10 mouse cellular contexts compared by ENCODE assay signal in genomic region chr7:64050246-64050645, GRCm38 (mm10).
DNase-seq lines count a peak whose midpoint lies in the region; ATAC-seq and TF ChIP-seq lines count a peak whose summit lies in the region.
"Had no signal": no experiment of that assay in that cellular context is flagged by ENCODE, and none has a peak within 500 bp of the region (broad histone marks: within the 10 kb centered on the region; RNA-seq: fewer than 3 reads in every experiment).

No protein-coding gene starts in this region.

- H3K4me2 ChIP-seq in liver, embryonic 11.5 days, result peak overlapping the region; percentile 75
- H3K4me2 ChIP-seq in intestine, postnatal 0 days (replicated peaks; ENCODE audit: low read depth), result no peak overlapping the region
- no peak overlapping the region for H3K4me2 ChIP-seq in hindbrain, embryonic 16.5 days (ENCODE audit: low read length)
- H3K4me2 ChIP-seq: neural tube, embryonic 12.5 days had no signal

- peak overlapping the region; percentile 91 for H3K9ac ChIP-seq in liver, embryonic 11.5 days (ENCODE audit: low read depth, low read length)
- no peak overlapping the region for H3K9ac ChIP-seq in intestine, postnatal 0 days (ENCODE audit: low read depth, low read length)
- H3K9ac ChIP-seq in hindbrain, embryonic 16.5 days (ENCODE audit: low read depth, low read length), result no peak overlapping the region
- H3K9ac ChIP-seq: neural tube, embryonic 12.5 days had no signal

- H3K27me3 ChIP-seq in liver, embryonic 11.5 days (replicated peaks; ENCODE audit: control insufficient read depth, insufficient read depth, low read length), result no peaks in the 10 kb centered on the region
- H3K27me3 ChIP-seq in intestine, postnatal 0 days (replicated peaks; ENCODE audit: control insufficient read depth, insufficient read depth, low read length), result no peaks in the 10 kb centered on the region
- H3K27me3 ChIP-seq in hindbrain, embryonic 16.5 days (replicated peaks; ENCODE audit: control insufficient read depth, insufficient read depth, low read length), result no peaks in the 10 kb centered on the region
- H3K27me3 ChIP-seq: neural tube, embryonic 12.5 days had no signal

- 63% methylated on average over 5 of the region's 5 CpGs for WGBS in liver, embryonic 11.5 days
- 69% methylated on average over 5 of the region's 5 CpGs for WGBS in intestine, postnatal 0 days
- 54% methylated on average over 5 of the region's 5 CpGs for WGBS in hindbrain, embryonic 16.5 days

- no peak for TF ChIP-seq CTCF in gastrocnemius, adult 2 months (IDR thresholded peaks at IDR 0.05)
- TF ChIP-seq CTCF in intestine, postnatal 0 days (IDR thresholded peaks at IDR 0.05; ENCODE audit: low read depth), result no peak

- peak; percentile 24 for DNase-seq in kidney, postnatal 10 days
- DNase-seq in kidney, adult 8-10 months, result no peak
- peak; percentile 27 to 32 for DNase-seq in adrenal gland, adult 18-20 months (ENCODE audit: low spot score in 2 of 2)
- DNase-seq in gastrocnemius, adult 2 months, result peak; percentile 88
- DNase-seq in liver, embryonic 11.5 days (ENCODE audit: low spot score), result no peak
- DNase-seq in right cerebral cortex, adult 18-20 months, result no peak

- no peaks in the 10 kb centered on the region for H3K36me3 ChIP-seq in liver, embryonic 11.5 days (ENCODE audit: control insufficient read depth, insufficient read depth, low read length)
- no peaks in the 10 kb centered on the region for H3K36me3 ChIP-seq in intestine, postnatal 0 days (ENCODE audit: control insufficient read depth, insufficient read depth)
- no peaks in the 10 kb centered on the region for H3K36me3 ChIP-seq in hindbrain, embryonic 16.5 days (ENCODE audit: control insufficient read depth, insufficient read depth, low read length)
- H3K36me3 ChIP-seq: G1E; neural tube, embryonic 12.5 days had no signal

- H3K4me3 ChIP-seq in gastrocnemius, adult 2 months, result no peak overlapping the region
- no peak overlapping the region for H3K4me3 ChIP-seq in liver, embryonic 11.5 days (ENCODE audit: low read depth, low read length)
- no peak overlapping the region for H3K4me3 ChIP-seq in intestine, postnatal 0 days (ENCODE audit: low read depth, low read length)
- no peak overlapping the region for H3K4me3 ChIP-seq in hindbrain, embryonic 16.5 days (ENCODE audit: low read length)
- H3K4me3 ChIP-seq: neural tube, embryonic 12.5 days had no signal

- intact Hi-C loops in gastrocnemius, adult 2 months (cut with DNase I), result no loop called here

- H3K9me3 ChIP-seq in liver, embryonic 11.5 days (ENCODE audit: control insufficient read depth, low read length), result no peaks in the 10 kb centered on the region
- no peaks in the 10 kb centered on the region for H3K9me3 ChIP-seq in intestine, postnatal 0 days (ENCODE audit: control insufficient read depth)
- H3K9me3 ChIP-seq in hindbrain, embryonic 16.5 days (ENCODE audit: control insufficient read depth, low read length), result no peaks in the 10 kb centered on the region
- H3K9me3 ChIP-seq: G1E; neural tube, embryonic 12.5 days had no signal

- peaks cover 35% of the 10 kb centered on the region for H3K4me1 ChIP-seq in liver, embryonic 11.5 days (replicated peaks; ENCODE audit: control insufficient read depth, insufficient read depth, low read length)
- H3K4me1 ChIP-seq in intestine, postnatal 0 days (replicated peaks; ENCODE audit: control insufficient read depth, insufficient read depth, low read length), result no peaks in the 10 kb centered on the region
- H3K4me1 ChIP-seq in hindbrain, embryonic 16.5 days (ENCODE audit: control insufficient read depth, insufficient read depth, low read depth, low read length), result peaks cover 13% of the 10 kb centered on the region

- ATAC-seq in liver, embryonic 11.5 days (replicated peaks; ENCODE audit: low FRiP score), result no peak
- no peak for ATAC-seq in intestine, postnatal 0 days
- no peak for ATAC-seq in hindbrain, embryonic 16.5 days

- peak overlapping the region; percentile 79 for H3K27ac ChIP-seq in gastrocnemius, adult 2 months
- H3K27ac ChIP-seq in liver, embryonic 11.5 days (ENCODE audit: low read depth, low read length), result peak overlapping the region; percentile 99
- no peak overlapping the region for H3K27ac ChIP-seq in intestine, postnatal 0 days (ENCODE audit: low read depth, low read length)
- H3K27ac ChIP-seq in hindbrain, embryonic 16.5 days (ENCODE audit: low read depth, low read length), result no peak overlapping the region
- H3K27ac ChIP-seq: neural tube, embryonic 12.5 days had no signal

Comparison
In these comparisons a context has a peak if more than half of its experiments do, and no peak if none do; other contexts are left out.
1. DNase-seq: peak in kidney, postnatal 10 days (single experiment), adrenal gland, adult 18-20 months (2 of 2) and gastrocnemius, adult 2 months (single experiment); none in kidney, adult 8-10 months (0 of 2), liver, embryonic 11.5 days (single experiment) and right cerebral cortex, adult 18-20 months (single experiment).
2. H3K27ac ChIP-seq: peak in gastrocnemius, adult 2 months (single experiment) and liver, embryonic 11.5 days (single experiment); none in intestine, postnatal 0 days (single experiment) and hindbrain, embryonic 16.5 days (single experiment).